Mouse (Mus musculus): ENCODE data around the gene Zbtb20. TPM values are rescaled to one million over a fixed set of nuclear protein-coding genes. Genes with fewer than 3 reads are reported as not detected.
"Not testable (repeated sequence)": the region's sequence is repeated elsewhere in the genome, so short reads cannot be mapped to it uniquely, and the experiment has no call there.

The Zbtb20 gene
- total RNA-seq, 2 experiments from 2014 or later, result 139 to 141 TPM

GRCm38 (mm10) chr16:42910716-42911115 is 35.0 kb downstream of the Zbtb20 start:
- peak in 1 of 2 experiments; percentile 36 for DNase-seq

DNA sequence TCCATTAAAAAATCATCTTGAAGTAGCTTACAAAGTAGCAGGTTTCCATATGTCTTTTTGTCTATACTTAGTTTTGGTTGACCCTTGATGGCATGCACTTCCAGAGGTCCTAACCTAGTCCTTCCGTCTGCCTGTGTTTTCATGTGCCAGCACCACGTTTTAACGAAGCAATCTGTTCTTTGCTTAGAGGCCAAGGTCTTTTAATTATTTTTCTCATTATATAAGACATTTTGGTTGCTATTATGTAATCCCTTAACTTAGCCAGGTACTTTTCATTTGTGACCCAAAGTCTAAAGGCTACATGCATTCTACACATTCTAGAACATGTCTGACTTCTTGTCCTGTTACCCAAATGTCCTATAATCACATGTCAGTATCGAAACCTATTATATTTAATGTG is 35.6 kb downstream of the Zbtb20 start:
- DNase-seq, result no peak

DNA sequence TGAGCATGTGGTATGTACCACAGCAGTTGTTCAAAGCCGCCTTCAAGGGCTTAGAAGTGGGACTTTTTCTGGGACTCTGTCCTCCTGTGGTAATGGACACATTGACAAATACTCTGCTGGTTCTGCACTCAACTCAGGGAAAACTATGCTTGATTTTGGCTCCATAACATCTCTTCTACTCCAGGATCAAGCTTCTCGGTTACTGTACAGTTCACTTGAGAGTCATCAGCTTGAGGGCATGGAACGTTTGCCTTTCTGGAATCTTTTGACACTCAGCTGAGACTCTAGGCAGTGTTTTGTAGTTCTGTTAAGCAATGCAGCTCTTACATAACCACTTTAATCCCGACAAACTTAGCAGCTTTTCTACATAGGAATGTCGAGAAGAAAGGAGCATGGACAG is 36.1 kb downstream of the Zbtb20 start:
- peak in 1 of 2 experiments; percentile 14 for DNase-seq

DNA sequence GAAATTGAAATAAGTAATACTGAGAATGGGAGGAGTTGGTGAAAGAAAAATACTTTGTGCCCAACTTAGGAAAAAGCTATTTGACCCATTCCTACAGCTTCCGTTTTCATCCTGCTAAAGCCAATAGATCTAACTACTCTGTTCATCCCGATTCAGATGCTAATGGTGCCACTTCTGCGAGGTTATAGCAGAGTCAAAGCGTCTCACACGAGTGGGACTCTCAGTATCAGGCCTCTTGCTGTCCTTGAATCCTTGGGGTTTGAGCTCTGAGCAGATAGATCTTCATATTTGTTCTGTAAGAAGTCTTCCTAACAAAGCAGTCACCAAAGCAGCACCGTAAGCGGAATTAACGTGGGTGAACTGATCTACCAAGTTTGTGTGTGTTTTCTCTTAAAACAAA is 37.6 kb downstream of the Zbtb20 start:
- DNase-seq, result no peak

- DNase-seq, result peak; percentile 69 to 72
These were observed 38.9 kb downstream of the Zbtb20 start for GRCm38 (mm10) chr16:42914457-42915085.

GRCm38 (mm10) chr16:42919992-42920760 is 44.5 kb downstream of the Zbtb20 start:
- no peak for DNase-seq

- no peak for DNase-seq
These were observed 45.8 kb downstream of the Zbtb20 start for GRCm38 (mm10) chr16:42921436-42921835.

- peak; percentile 49 for DNase-seq
These were observed 62.5 kb downstream of the Zbtb20 start for GRCm38 (mm10) chr16:42938211-42938610.

- DNase-seq, result no peak
These were observed 71.3 kb downstream of the Zbtb20 start for GRCm38 (mm10) chr16:42947016-42947415.

GRCm38 (mm10) chr16:42955401-42955800 is 79.7 kb downstream of the Zbtb20 start:
- not testable (repeated sequence) for DNase-seq

GRCm38 (mm10) chr16:42972872-42973271 is 97.2 kb downstream of the Zbtb20 start:
- DNase-seq, result peak in 1 of 2 experiments; percentile 21

GRCm38 (mm10) chr16:42998896-42999295 is 123.2 kb downstream of the Zbtb20 start:
- DNase-seq, result no peak

DNA sequence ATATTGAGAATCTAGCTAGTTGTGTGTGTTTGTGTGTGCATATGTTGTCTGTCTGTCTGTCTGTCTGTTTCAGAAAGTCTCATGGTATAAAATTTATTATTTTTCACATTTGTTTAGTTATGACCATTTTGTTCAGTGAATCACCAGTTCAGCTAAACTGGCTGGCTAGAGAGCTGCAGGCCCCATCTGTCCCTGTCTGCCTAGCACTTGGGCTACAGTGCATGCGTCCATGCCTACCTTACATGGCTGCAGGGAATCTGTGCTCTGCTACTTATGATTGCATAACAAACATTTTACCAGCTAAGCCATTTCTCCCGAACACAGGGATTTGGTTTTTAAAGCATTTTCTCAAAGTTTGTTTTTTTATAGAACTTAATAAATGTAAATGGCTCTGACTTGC is 150.7 kb downstream of the Zbtb20 start:
- DNase-seq, result no peak

GRCm38 (mm10) chr16:43029243-43029642 is 153.6 kb downstream of the Zbtb20 start:
- DNase-seq, result no peak

- DNase-seq, result no peak
These were observed 160.0 kb downstream of the Zbtb20 start for GRCm38 (mm10) chr16:43035709-43036108.

DNA sequence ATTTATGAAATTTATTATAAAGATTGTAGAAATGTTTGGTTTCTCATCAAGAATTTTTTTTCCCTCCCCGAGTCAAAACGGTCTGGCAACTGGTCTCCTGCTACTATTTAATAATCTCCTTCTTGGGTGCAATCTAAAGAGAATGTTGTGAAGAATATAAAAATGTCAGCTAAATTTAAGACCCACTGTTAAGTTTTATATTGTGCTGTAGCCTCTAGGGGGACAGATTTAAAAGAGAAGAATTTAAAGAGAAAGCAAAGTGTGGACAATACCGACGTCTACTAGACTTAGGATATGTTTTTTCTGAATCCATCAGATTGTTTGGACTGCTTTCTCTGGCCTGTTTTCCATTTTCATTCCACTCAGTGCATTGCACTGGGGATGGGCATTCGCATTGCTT is 160.8 kb downstream of the Zbtb20 start:
- DNase-seq, result no peak

GRCm38 (mm10) chr16:43037320-43037719 is 161.6 kb downstream of the Zbtb20 start:
- DNase-seq, result no peak

GRCm38 (mm10) chr16:43045611-43046010 is 169.9 kb downstream of the Zbtb20 start:
- no peak for DNase-seq

DNA sequence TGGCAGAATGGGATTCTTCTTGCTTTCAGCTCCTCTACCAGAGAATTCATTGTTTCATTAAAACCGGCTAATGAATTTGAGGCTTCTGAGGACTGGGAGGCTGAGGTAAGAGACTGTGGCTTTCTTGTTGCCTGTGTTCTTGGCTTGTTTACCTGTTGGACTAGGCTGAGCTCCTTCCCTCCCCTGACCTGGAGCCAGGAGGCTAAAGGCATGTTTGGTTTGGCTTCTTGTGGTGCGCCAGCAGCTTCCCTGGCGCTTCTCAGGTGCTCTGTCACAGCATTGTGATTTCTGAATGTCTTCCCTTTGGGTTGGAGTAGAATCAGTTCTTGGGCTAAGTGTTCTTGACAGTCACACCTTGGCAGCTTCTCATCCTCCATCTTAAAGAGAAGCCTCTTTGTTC is 171.0 kb downstream of the Zbtb20 start:
- no peak for DNase-seq

DNA sequence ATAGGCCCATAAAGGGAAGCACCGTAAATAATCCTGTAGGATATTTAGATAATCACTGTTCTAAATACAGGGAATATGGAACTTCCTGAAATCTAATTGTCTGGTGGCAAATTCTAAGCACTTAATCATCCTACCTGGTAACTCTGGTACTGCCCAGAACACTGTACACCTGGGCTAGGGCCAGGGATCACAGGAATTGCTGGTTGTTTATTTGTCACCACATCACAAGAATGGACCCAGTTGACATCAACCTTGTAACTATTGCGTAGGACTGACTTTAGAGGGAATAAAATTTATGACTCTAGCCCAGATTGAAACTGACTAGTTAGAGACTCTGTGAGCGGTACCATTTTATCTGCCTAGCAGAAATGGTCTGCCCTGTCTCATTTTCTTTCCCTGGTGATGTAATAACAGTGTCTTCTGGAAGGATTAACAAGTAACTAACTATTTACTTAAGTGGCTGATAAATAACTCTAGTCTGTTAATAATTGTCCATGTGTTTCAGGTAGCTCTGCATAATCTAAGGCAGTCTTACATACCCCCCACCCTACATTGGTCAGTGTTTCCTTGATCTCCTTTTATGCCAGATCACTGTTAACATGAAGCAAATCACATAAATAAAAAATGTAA is 194.1 kb downstream of the Zbtb20 start:
- no peak for DNase-seq

- DNase-seq, result no peak
These were observed 196.2 kb downstream of the Zbtb20 start for GRCm38 (mm10) chr16:43071875-43072274.

- no peak for DNase-seq
These were observed 197.3 kb downstream of the Zbtb20 start for GRCm38 (mm10) chr16:43072818-43073594.

Data from adrenal gland, postnatal 36 days (tissue).